Mouse (Mus musculus): ENCODE measurements around the gene Pi16.

DNA sequence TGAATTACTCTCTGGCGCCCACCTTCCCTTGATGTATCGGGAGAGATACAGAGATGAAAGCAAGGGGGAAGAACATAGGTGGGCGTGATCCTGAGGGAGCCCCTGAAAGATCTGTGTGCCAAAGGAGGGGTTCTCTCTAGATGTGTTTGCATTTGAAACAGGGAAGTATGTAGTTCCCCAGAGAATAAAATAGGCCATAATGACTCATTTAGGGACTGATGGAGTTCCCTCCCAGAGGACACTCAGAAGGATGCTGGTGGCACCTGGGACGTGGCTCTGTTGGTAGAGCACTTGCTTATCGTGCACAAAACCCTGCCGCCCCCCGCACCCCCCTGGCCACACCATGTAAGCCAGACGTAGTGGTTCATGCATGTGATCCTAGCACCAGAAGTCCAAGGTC lies 45.6 kb downstream of the Pi16 start:
- no peak for TF ChIP-seq CTCF (IDR thresholded peaks at IDR 0.05; ENCODE audit: control insufficient read depth, insufficient read depth, insufficient read length)
- no peak for TF ChIP-seq MAX (IDR thresholded peaks at IDR 0.05)
- no peak for TF ChIP-seq MYOD1 (IDR thresholded peaks at IDR 0.05; ENCODE audit: control insufficient read depth, insufficient read length, low read depth)
